Mouse (Mus musculus) forebrain, postnatal 0 days (tissue): Measurements from ENCODE around the gene Tsga13. TPM values are rescaled to one million over a fixed set of nuclear protein-coding genes. Genes with fewer than 3 reads are reported as not detected.

Experiments
- ATAC-seq: fragments of 200-750 bp; cut with Nextera tagmentation; 2 replicates; pipeline ENCODE4 v1.8.0; 2017; ENCODE audit warnings: mild to moderate bottlenecking, moderate library complexity
- DNase-seq: peaks from one replicate; pipeline ENCODE4 v3.0.0-alpha.2; 2015
- H3K27ac ChIP-seq: fragments of 300-500 bp; sonication (generic); 2 replicates; pipeline ENCODE4 v1.5.1; 2014; ENCODE audit warnings: low read depth, mild to moderate bottlenecking, antibody characterized with exemption, low read length, moderate library complexity, mixed read lengths
- H3K27me3 ChIP-seq: fragments of 300-500 bp; sonication (generic); 2 replicates; pipeline ENCODE4 v1.6.1; 2014; ENCODE audit warnings: mild to moderate bottlenecking, low read length, mixed read lengths; ENCODE audit not compliant: insufficient read depth
- H3K36me3 ChIP-seq: fragments of 300-500 bp; sonication (generic); 2 replicates; pipeline ENCODE4 v1.6.1; 2014; ENCODE audit warnings: mild to moderate bottlenecking, moderate library complexity; ENCODE audit not compliant: insufficient read depth
- H3K4me1 ChIP-seq: fragments of 300-500 bp; sonication (generic); 2 replicates; pipeline ENCODE4 v1.6.1; 2014; ENCODE audit warnings: antibody characterized with exemption; ENCODE audit not compliant: insufficient read depth
- H3K4me2 ChIP-seq: fragments of 300-500 bp; sonication (generic); 2 replicates; pipeline ENCODE4 v1.6.1; 2014; ENCODE audit warnings: low read depth, mild to moderate bottlenecking, moderate library complexity
- H3K4me3 ChIP-seq: fragments of 300-500 bp; sonication (generic); 2 replicates; pipeline ENCODE4 v1.5.1; 2014; ENCODE audit warnings: low read depth, low read length, mixed read lengths
- H3K9ac ChIP-seq: fragments of 300-500 bp; sonication (generic); 2 replicates; pipeline ENCODE4 v1.6.1; 2014; ENCODE audit warnings: mild to moderate bottlenecking
- H3K9me3 ChIP-seq: fragments of 300-500 bp; sonication (generic); 2 replicates; pipeline ENCODE4 v1.6.1; 2016; ENCODE audit warnings: low read length
- CTCF ChIP-seq: sonication (generic); IDR thresholded peaks from 2 replicates; pipeline ENCODE4 v1.5.1; 2016; ENCODE audit warnings: antibody characterized with exemption, control low read depth, low read depth
- WGBS: fragments of 180-500 bp; shearing (Covaris S2); extraction: QIAGEN DNeasy Blood & Tissue Kit; methylation state at CpG from one replicate; pipeline ENCODE4 v1.1.7; 2014; 5-methylcytosine and 5-hydroxymethylcytosine counted together
- polyA plus RNA-seq: library from polyadenylated mRNA; unstranded; fragments of >200 nt; fragmentation: Nextera tagmentation; extraction: Ambion mirVana; gene quantifications from 2 replicates; pipeline ENCODE4 v1.2.1, GENCODE M21; 2015
- total RNA-seq: library from RNA; depleted of rRNA; stranded (reverse); fragments of >200 nt; gene quantifications from 2 replicates; pipeline ENCODE4 v1.2.3, GENCODE M21; 2014; rRNA removed

Gene Tsga13
- total and polyA plus RNA-seq, 2 experiments from 2014 or later = 0.74 TPM; not detected in 1

DNA sequence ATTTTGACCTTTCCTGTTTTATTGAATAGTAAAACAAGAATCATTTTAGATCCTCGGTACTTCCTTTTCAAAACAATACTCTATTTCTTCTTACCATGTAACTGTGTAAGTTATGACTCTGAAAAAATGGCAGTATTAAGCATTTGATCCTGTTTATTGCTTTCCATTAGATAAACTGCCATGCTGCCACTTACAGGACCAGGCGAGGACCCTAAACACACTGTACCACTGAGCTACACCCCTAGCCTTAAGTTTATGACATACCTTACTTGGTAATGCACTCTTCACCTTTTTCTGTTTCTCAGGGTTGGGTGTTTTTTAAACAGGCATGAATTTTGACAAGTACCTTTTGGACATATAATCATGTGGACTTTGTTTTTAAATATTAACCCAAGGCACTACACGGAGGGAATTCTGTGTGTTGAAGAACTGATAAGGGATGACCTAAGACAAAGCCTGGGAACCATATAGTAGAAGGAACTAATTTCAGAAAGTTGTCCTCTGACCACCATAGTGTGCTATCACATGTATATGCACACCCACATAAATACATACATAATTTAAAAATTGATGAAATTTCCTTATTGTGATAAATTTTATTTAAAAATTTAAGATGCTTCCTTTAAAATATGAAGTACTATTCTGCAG is 50.2 kb downstream of the Tsga13 start:
- no peak for TF ChIP-seq CTCF
- H3K27ac ChIP-seq = no peak overlapping the region
- H3K27me3 ChIP-seq = no peaks in the 10 kb centered on the region
- H3K9me3 ChIP-seq = no peaks in the 10 kb centered on the region
- 91% methylated on average over 3 of the region's 3 CpGs for WGBS
- H3K4me1 ChIP-seq = no peaks in the 10 kb centered on the region
- ATAC-seq = no peak
- no peak for DNase-seq
- no peak overlapping the region for H3K9ac ChIP-seq
- no peak overlapping the region for H3K4me2 ChIP-seq
- H3K36me3 ChIP-seq = no peaks in the 10 kb centered on the region
- no peak overlapping the region for H3K4me3 ChIP-seq

DNA sequence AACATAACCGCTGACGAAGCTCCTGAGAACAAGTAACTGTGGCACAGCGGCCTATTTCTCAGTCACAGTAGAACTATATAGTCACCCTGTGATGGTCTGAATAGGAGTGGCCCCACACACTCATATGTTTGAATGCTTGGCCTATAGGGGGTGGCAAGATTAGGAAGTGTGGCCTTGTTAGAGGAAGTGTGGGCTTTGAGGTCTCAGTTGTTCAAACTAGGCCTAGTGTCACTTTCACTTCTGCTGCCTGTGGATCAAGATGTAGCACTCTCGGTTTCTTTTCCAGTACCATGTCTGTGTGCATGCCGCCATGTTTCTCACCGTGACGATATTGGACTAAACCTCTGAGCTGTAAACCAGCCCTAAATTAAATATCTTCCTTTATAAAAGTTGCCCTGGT is 59.4 kb downstream of the Tsga13 start:
- H3K4me3 ChIP-seq = no peak overlapping the region
- H3K4me1 ChIP-seq = no peaks in the 10 kb centered on the region
- no peaks in the 10 kb centered on the region for H3K9me3 ChIP-seq
- H3K27ac ChIP-seq = no peak overlapping the region
- ATAC-seq (no peak), DNase-seq (no peak)
- no peak overlapping the region for H3K9ac ChIP-seq
- TF ChIP-seq CTCF = no peak
- 98% methylated on average over 7 of the region's 7 CpGs for WGBS
- H3K27me3 ChIP-seq = no peaks in the 10 kb centered on the region
- H3K4me2 ChIP-seq = no peak overlapping the region
- peaks cover 4% of the 10 kb centered on the region for H3K36me3 ChIP-seq

DNA sequence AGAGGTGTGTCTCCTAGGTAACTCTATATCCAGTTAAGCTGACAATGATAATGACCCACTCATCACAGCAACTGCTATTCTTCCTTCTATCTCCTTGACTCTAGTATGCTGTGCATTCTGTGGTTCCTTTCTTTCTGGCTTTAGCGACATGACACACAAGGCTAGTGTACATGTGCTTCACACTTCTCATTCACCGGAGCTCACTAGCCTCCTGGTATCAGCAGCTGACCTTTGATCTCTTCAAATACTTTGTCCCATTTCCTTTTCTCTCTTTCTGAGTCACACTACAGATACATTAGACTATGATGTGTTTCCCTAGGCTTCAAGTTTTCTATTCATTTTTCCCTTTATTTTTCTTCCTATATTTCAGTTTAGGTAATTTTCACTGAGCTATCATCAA is 60.2 kb downstream of the Tsga13 start:
- Histone ChIP-seq H3K4me2 (no peak overlapping the region), H3K9me3 (no peaks in the 10 kb centered on the region), H3K27me3 (no peaks in the 10 kb centered on the region), H3K4me1 (no peaks in the 10 kb centered on the region), H3K36me3 (peaks cover 4% of the 10 kb centered on the region), H3K4me3 (no peak overlapping the region), H3K27ac (no peak overlapping the region), H3K9ac (no peak overlapping the region)
- DNase-seq (no peak), ATAC-seq (no peak)
- no peak for TF ChIP-seq CTCF
- 97% methylated on average over 2 of the region's 2 CpGs for WGBS

DNA sequence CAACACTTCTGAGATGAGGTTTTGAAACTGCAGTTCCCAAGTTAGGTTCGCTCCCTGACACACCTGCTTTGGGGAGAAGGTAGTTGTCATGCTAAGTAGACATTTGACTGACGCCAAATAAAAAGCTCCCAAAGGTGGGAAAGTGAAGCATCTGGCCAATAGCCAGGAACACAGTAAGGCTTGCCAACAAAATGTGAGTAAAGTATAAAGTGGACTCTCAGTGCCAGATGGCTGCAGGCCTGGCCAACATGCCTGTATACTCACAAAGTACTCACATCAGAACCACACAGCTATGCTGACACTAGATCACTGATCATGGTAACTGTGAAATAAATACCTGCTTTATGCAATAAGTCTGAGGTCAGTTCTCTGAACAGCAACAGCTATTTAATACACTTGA is 65.6 kb downstream of the Tsga13 start:
- H3K36me3 ChIP-seq = peaks cover 4% of the 10 kb centered on the region; the same call in 1 of the 2 replicates
- WGBS = 41% methylated on average over 2 of the region's 2 CpGs
- DNase-seq = no peak

More for the DNA sequence above, 65.6 kb downstream of the Tsga13 start:
- no peak for TF ChIP-seq CTCF
- ATAC-seq = no peak
- Histone ChIP-seq H3K9ac (no peak overlapping the region), H3K27me3 (no peaks in the 10 kb centered on the region), H3K4me3 (no peak overlapping the region), H3K4me1 (no peaks in the 10 kb centered on the region), H3K9me3 (no peaks in the 10 kb centered on the region), H3K4me2 (no peak overlapping the region), H3K27ac (no peak overlapping the region)

Other genes starting within 250 kb of the Tsga13 start
- gene Cep41, start 221.8 kb downstream of the Tsga13 start, total RNA-seq = 10.2 and 14.1 TPM in 2 replicates
- gene Cep41, start 221.8 kb downstream of the Tsga13 start, polyA plus RNA-seq = 8.8 and 10.6 TPM in 2 replicates
- gene Mest, start 192.0 kb downstream of the Tsga13 start, total RNA-seq = 127 and 212 TPM in 2 replicates
- 90.4 and 146 TPM in 2 replicates for gene Mest, start 192.0 kb downstream of the Tsga13 start, polyA plus RNA-seq
- gene Copg2, start 18.8 kb downstream of the Tsga13 start, total RNA-seq = 55.9 and 73.0 TPM in 2 replicates
- 22.2 and 24.1 TPM in 2 replicates for gene Copg2, start 18.8 kb downstream of the Tsga13 start, polyA plus RNA-seq
- 0.54 and 0.95 TPM in 2 replicates for gene Klf14, start 43.5 kb upstream of the Tsga13 start, total RNA-seq
- gene Klf14, start 43.5 kb upstream of the Tsga13 start, polyA plus RNA-seq = 0.45 and 0.76 TPM in 2 replicates